In genomic region chr7:30914732-30915131, GRCm38 (mm10) we compare ENCODE assay signal across 15 mouse cellular contexts. TPM values are rescaled to one million over a fixed set of nuclear protein-coding genes. Genes with fewer than 3 reads are reported as not detected.
DNase-seq lines count a peak whose midpoint lies in the region; TF ChIP-seq lines count a peak whose summit lies in the region.
"Had no signal": no experiment of that assay in that cellular context is flagged by ENCODE, and none has a peak within 500 bp of the region (broad histone marks: within the 10 kb centered on the region; RNA-seq: fewer than 3 reads in every experiment).

Mag (minus strand) TSS chr7:30914873.

- TF ChIP-seq POLR2A in cortical plate, adult 2 months (IDR thresholded peaks at IDR 0.05; ENCODE audit: extremely low read depth, insufficient read depth, low read length), result no peak; the same call in 1 of the 2 replicates

- DNase-seq in heart, adult 11 months, result peak; percentile 59
- DNase-seq in heart, adult 18-20 months, result no peak
- peak; percentile 84 for DNase-seq in brain, adult 2 months (ENCODE audit: low read depth, low spot score)
- peak in 1 of 2 experiments; percentile 39 for DNase-seq in left cerebral cortex, adult 2 months (ENCODE audit: extremely low spot score in 1 of 2, low spot score in 2 of 2)
- DNase-seq in adrenal gland, adult (ENCODE audit: inconsistent age in 2 of 2, low spot score in 1 of 2), result no peak
- no peak for DNase-seq in adrenal gland, postnatal 25 days
- DNase-seq: gastrocnemius, postnatal 25 days; kidney, adult 18-20 months; kidney, postnatal 36 days; right cerebral cortex, postnatal 14 days had no signal

- peak within 1 kb of the TSS; percentile 29 for H3K4me3 ChIP-seq in cortical plate, adult 2 months (ENCODE audit: insufficient read depth, low read length)
- H3K4me3 ChIP-seq in left cerebral cortex, adult 2 months, result peak within 1 kb of the TSS; percentile 13
- H3K4me3 ChIP-seq: lung, embryonic 15.5 days; midbrain, embryonic 10.5 days had no signal

- no peak for TF ChIP-seq CTCF in cortical plate, adult 2 months (IDR thresholded peaks at IDR 0.05; ENCODE audit: extremely low read depth, insufficient read depth, low read length)
- TF ChIP-seq CTCF in left cerebral cortex, adult 2 months (IDR thresholded peaks at IDR 0.05), result no peak

- intact Hi-C loops in left cerebral cortex, adult 2 months (cut with DNase I), result no loop called here

- H3K27ac ChIP-seq in cortical plate, adult 2 months (ENCODE audit: insufficient read depth, low read length), result peak within 1 kb of the TSS; percentile 92
- peak within 1 kb of the TSS; percentile 56; the same call in 1 of the 2 replicates for H3K27ac ChIP-seq in left cerebral cortex, adult 2 months
- H3K27ac ChIP-seq: lung, embryonic 15.5 days; midbrain, embryonic 10.5 days had no signal

- no peaks in the 10 kb centered on the region for H3K4me1 ChIP-seq in cortical plate, adult 2 months (ENCODE audit: control insufficient read depth, insufficient read depth, low read length)
- H3K4me1 ChIP-seq: lung, embryonic 15.5 days had no signal

RNA-seq across cellular contexts. Expression of gene Mag, which starts in this region (rescaled TPM):
- total RNA-seq in heart, adult 18-20 months (2021), result under 1 TPM in 1 of 2 experiments, not detected in 1; 0.15 TPM
- polyA plus RNA-seq in cortical plate, adult 2 months (2012; rRNA removed), result 412 and 613 TPM in 2 replicates
- 10 to 100 TPM; 91.1 to 93.1 TPM for total RNA-seq in left cerebral cortex, adult 2 months (2021)
- 0.21 TPM in 1 of 2 replicates, not detected in the other for total RNA-seq in adrenal gland, postnatal 25 days (2021)
- total RNA-seq: common myeloid progenitor, adult 5-6 weeks had no signal
- polyA plus RNA-seq: heart, embryonic 14.5 days had no signal

Comparison
In these comparisons a context has a peak if more than half of its experiments do, and no peak if none do; other contexts are left out.
1. RNA of gene Mag (total RNA-seq): 91.1 to 93.1 TPM in left cerebral cortex, adult 2 months; 0.21 TPM in adrenal gland, postnatal 25 days and 0.15 TPM in heart, adult 18-20 months; every median in the first group is over 10 times any median in the second.
2. DNase-seq: peak in heart, adult 11 months (single experiment) and brain, adult 2 months (single experiment); none in heart, adult 18-20 months (0 of 2), adrenal gland, adult (0 of 2) and adrenal gland, postnatal 25 days (single experiment).